Mouse (Mus musculus): ENCODE measurements at regions not wholly inside any gene's neighbourhood (a gene's known extent, or its start where the extent isn't known, plus 50 kb on each side); places are given as distances from the start of the nearest gene placed in this dataset.
"Not testable (repeated sequence)": the region's sequence is repeated elsewhere in the genome, so short reads cannot be mapped to it uniquely, and the experiment has no call there.

DNA sequence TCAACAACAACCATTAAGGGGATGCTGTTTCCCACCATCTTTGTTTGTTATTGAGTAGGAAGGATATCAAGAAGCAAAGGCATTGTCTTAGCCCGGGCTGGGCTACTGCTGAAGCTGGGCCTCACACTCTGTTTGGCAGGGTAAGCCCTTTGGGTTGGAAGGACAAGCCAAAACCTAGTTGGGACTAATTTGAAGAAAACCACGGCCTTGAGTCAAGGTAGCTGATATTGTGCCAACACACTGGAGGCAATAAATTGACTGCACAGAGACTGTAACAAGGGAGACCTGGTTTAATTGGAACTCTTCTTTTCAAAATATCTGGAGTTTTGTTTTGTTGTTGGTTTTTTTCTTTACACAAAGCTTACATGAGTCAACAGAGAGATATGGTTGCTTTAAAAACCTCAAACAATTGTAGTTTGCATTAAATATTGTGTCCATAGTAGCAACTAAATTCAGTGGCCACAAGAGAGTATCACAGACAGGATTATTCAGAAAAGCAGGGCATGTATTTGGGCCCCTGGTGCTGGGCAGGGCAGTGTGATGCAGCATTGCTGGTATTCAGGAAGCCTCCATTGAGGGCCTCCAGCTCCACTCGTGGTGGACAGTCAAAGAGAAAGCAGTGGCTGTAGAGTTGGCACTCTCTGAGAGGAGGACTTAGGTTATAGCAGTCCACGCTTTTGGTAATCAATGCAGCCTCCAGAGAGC, 105.5 kb upstream of the Ubl3 start:
- in situ Hi-C loops (cut with MseI, MboI), result no loop called here

- in situ Hi-C loops (cut with MseI, MboI), result no loop called here
Measured at GRCm38 (mm10) chr5:148652525-148653243, 100.1 kb upstream of the Ubl3 start.

GRCm38 (mm10) chr5:148651736-148652135, 99.1 kb upstream of the Ubl3 start:
- in situ Hi-C loops (cut with MseI, MboI), result no loop called here

- in situ Hi-C loops (cut with MseI, MboI), result not testable (repeated sequence)
Measured at GRCm38 (mm10) chr5:148649573-148649972, 97.0 kb upstream of the Ubl3 start.

DNA sequence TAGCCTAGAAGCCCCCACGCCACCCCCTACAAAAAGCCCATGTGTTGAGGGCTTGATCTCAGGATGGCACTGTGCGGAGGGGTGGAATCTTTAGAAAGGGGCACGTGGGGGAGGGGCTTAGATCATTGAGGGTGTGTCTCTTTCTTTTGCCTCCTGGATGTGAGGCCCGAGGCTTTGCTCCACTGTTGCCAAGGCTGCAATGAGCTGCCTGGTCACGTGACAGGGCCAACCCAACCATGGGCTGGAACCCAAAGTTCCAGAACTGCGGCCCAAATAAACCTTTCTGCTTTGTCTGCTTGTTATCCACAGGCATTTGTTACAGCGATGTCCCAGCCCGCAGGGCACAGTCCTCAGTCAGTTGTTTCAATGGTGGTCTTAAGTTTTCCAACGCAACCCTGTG, 96.5 kb upstream of the Ubl3 start:
- in situ Hi-C loops (cut with MseI, MboI), result no loop called here

GRCm38 (mm10) chr5:148647644-148648043, 95.1 kb upstream of the Ubl3 start:
- in situ Hi-C loops (cut with MseI, MboI), result no loop called here

DNA sequence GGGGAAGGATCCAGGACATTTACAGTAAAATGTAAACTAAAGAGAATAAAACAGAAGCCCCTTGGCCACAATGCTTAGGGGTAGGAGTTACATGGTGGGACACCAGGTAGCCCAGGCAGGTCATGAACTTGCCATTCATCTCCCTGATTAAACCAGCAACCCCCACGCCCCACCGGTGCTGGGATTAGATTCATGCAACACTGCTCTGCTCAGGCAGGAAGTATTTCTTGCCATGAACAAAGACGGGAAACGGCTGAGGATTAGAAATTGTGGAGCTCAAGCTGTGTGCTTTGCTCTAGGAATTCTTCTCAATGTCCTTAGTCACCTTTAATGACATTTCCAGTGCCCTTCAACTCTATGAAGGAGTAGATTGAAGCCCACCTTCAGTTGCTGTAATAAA, 93.2 kb upstream of the Ubl3 start:
- in situ Hi-C loops (cut with MseI, MboI), result no loop called here

DNA sequence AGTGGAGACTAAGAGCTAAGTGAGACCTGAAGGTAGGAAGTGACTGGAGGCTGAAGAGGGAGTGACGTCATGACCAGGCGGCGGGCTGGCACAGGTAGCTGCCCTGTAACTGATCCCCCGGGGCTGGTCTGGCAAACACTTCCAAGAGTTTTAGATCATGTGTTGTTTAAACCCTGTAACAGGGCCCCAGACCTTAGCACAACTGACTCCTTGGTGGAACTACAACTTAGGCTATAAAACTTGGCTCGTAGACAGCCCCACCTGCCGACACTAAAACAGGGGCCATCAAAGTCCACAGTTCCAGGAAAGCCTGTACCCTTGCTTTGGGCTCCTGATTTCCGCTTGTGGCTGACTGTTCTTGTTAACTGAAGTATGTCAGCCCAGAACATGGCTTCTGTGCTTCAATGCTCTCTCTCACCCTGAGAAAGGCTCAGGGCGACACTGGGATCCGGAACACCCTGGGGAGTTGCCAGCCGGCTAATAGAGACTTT, 92.6 kb upstream of the Ubl3 start:
- in situ Hi-C loops (cut with MseI, MboI), result no loop called here

DNA sequence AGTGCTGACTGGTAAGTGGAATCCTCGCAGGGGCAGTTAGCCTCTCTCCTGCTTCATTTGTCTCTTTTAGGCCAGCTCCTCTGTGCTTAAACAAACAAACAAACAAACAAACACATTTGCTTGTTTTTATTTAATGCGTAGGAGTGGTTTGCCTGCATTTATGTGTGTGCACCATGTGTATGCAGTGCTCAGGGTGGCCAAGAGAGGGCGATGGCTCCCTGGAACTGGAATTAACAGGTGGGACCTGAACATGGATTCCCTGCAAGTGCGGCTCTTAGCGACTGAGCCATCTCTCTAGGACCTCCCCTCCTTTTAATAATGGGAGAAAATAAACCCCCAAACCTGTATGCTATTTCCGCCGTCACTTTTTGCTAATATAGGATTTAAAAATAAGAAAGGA, 91.8 kb upstream of the Ubl3 start:
- in situ Hi-C loops (cut with MseI, MboI), result no loop called here

- in situ Hi-C loops (cut with MseI, MboI), result no loop called here
Measured at GRCm38 (mm10) chr5:148641652-148642395, 89.2 kb upstream of the Ubl3 start.

DNA sequence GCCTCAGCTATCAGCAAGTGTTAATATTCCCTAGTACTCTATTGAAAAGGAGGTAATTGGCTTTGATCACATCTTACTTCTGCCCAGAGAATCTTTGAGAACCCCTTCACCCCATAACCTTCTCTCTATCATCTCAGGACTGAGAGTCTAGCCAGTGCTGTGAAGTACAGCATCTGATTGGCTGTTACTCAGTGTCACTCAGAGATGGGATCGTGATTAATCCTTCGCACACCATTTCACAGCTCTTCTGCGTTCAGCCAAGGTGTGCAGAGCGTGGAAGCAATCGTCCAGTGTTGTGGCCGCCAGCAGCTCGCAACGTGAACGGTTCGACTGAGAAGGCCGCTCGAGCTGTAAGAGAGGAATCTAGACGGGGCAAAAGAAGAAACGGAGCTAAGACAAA, 87.9 kb upstream of the Ubl3 start:
- in situ Hi-C loops (cut with MseI, MboI), result no loop called here

DNA sequence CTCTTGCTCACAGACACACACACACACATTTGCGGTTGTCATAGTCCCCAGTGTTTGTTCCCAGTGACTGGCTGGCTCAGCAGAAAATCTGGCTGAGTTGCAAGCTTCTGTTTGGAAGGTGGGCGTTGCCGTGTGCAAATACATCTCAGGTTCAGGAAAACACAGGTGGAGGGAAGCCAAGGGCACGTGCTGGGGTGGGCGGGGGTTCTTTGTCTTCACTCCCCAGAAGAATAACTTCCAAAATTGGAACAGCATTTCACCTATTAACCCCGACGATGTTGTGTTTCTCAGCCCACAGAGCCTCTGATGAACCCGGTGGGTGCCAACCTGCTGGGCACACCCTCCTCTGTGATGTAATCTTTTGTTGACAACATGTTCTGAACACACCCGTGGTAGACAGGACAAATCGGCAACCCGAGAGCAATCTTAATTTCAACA, 82.3 kb upstream of the Ubl3 start:
- in situ Hi-C loops (cut with MseI, MboI), result no loop called here

DNA sequence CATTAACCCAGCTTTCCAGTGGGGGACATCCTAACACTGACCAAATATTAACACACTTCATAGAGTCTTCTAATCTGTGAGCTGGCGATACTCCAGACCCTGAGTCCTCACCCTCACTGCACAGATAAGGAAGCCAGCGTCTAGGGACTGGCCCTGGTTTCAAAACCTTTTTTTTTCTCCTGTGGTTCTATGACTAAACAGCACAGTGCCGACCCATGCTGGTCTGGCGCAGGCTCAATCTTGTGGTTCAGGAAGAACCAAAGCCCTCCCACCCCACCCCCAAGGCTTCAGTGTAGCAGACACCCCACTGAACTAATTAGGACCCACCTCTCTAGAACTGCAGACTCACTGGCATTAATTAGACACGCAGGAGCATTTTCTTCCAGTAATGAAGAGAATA, 81.4 kb upstream of the Ubl3 start:
- in situ Hi-C loops (cut with MseI, MboI), result no loop called here

GRCm38 (mm10) chr5:148633331-148633730, 80.7 kb upstream of the Ubl3 start:
- in situ Hi-C loops (cut with MseI, MboI), result no loop called here

DNA sequence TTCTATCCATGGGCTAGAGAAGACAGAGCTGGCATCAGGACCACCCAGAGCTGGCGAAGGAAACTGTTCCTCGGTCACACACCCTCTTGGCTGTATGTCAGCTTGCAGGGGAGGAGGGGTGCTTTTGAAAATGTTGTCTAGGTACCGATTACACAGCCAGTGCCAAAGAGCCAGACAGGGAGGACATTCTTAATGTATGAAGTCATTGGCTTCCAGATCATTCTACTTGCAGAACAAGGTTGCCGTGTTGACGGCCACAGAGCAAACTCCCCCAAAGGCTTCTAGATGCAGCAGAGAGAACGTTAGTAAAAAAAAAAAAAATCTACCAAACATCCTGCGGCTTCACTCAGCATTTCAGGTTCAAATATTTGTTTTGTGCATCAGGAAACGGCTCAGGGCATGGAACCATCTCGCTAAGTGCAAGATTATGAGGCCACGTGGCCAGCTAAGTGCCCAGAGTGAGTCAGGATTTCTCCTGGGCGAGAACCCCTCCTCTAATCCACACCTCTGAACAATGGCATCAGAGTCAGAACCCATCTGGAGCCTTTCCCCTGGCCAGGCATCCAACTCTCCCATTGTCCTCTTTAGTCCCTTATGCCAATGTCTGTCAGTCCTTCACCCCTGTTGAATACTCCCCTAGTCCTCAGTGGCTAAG, 80.1 kb upstream of the Ubl3 start:
- in situ Hi-C loops (cut with MseI, MboI), result no loop called here

DNA sequence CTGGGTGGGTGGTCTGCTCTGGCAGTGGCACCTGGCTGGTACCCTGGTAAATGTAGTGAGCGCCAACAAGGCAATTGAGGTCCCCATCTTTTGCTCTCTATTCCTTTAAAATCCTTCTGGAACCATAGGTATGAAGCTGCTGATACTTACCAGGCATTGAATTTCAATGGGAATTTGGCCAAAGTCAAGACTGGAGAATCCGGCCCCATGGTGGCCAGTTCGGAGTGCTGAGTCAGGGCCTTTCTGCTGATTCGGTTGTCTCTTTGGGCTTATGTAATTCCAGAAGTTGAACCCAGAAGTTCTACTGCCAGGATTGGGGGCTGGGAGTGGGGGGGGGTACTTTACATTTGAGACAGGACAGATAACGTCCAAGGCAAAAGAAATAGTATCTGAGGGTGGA, 79.0 kb upstream of the Ubl3 start:
- in situ Hi-C loops (cut with MseI, MboI), result no loop called here

DNA sequence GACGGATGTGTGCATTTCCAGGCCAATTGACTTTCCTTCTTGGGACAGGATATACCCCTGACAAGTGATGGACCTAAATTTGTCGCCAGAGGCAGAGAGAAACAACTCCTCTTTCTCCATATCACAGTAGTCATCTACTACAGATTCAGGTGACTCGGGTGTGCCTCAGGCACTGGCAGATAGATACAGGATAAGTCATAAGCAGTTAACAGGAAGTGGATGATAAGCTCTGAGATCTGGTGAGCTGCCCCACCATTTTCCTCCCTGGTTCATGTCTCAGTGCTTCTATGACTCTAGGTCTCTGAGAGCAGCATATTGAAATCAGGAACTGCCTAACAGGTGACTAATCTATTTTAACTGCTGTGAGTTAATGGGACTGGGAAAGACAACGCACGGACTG, 73.4 kb upstream of the Ubl3 start:
- in situ Hi-C loops (cut with MseI, MboI), result no loop called here

DNA sequence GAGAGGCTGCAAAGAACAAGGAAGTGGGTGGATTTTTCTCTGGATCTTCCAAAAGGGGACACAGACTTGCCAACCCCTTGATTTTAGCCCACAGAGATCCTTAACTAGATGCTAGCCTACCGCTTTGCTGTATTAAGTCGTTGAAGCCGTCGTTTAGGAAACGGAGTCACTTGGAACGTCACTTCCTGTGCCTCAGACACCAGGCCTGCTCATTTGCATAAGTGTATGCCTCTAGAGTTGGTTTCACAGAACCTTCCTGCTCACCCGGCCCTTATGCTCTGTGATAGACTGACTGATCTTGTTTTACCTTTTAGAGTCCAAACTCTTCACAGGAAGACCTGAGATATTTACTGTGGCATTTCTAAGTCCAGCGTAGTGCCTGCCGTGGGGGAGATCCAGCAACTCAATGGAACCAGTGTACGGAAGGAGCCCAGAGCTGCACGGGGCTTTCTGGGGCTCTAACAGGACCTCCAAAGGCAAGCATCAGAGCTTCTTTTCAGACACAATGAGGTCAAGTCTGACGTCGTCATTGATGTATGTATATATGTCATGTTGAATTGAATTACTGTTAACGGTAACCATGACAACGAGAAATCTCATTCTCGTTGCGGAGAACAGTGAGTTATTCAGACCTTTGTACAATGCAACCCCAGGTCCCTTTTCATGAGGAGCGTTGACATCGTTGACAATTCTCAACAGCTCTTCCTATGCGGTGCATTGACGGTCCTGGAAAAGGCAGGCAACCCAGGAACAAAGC, 72.2 kb upstream of the Ubl3 start:
- in situ Hi-C loops (cut with MseI, MboI), result no loop called here

DNA sequence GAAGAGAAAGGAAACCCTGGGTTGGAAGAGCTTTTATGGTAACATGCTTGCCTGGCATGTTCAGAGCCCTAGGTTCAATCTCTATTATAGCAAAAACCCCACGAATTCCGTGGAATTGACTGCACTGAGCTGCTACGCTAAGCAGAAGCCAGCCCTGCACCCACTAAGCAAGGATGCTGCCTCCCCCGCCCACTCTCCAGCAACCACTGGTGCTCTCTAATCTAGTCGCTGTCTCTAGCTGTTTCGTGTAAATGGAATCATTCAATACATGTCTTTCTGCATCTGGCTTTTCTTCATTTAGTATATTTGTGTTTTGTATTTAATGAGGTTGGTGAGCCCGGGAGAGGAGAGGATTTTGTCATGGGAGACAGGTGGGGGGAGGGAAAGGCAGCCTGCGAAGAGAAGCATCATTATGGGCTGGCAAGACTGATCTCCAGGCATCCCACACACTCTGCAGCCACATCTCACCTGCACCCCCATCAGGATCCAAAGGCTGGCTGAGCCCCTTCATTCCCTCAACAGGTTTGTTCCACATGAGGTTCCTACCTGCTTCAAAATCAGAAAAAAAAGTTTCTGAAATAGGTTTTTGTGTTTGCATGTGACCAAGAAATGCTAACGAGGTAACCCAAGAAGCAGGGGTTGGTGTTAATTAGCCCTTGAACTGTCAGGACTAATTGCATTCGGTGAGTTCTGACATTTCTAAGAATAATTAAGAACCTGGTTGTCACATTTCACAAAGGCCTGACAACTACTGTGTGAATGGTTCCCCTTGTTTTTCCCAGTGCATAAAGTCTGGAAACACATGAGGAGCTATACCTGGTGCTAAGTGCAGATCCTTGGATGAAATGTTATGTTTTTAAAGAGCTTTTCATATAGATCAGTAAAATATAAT, 68.6 kb upstream of the Ubl3 start:
- in situ Hi-C loops (cut with MseI, MboI), result no loop called here

GRCm38 (mm10) chr5:148619917-148620316, 67.3 kb upstream of the Ubl3 start:
- in situ Hi-C loops (cut with MseI, MboI), result no loop called here
